Mouse (Mus musculus): ENCODE data around the gene Wars.
A peak's percentile ranks its signal among the peaks of the same experiment; 100 is the strongest.

The Wars gene

DNA sequence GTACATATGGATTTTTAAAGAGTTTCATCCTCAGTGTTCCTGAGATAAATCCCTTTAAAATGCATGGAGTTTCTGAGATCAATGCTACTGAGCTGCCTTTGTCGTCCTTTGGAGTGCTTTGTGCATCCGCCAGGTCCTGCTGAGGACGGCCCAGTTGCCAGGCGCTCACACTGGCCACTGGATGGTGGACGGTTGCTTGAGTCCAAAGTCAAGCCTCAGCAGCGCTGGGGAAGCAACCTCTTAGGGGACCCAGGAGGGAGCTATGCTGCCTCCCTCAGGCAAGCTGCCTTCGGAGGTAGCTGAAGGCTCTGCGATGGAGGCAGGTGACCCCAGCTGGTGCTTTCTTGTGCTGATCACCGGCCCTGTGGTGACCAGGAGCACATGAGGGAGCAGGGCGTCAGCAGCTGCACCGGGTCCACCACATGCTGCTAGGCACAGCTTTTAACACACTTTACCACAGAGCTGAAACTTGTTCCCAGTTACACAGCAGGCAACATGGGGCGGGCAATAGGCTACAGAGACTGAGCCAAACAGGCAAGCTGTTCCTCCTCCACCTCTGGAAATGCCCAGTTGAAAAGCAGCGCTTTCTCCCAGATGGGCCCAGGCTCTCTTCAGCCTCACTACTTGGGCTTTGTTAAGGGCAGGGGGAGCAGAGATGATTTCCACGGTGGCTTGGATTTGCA is 11.8 kb upstream of the Wars start:
- DNase-seq = no peak

- no peak for DNase-seq
Observed at GRCm38 (mm10) chr12:108904276-108904653, 10.3 kb upstream of the Wars start.

GRCm38 (mm10) chr12:108903600-108904275 is 9.8 kb upstream of the Wars start:
- DNase-seq = peak; percentile 48

DNA sequence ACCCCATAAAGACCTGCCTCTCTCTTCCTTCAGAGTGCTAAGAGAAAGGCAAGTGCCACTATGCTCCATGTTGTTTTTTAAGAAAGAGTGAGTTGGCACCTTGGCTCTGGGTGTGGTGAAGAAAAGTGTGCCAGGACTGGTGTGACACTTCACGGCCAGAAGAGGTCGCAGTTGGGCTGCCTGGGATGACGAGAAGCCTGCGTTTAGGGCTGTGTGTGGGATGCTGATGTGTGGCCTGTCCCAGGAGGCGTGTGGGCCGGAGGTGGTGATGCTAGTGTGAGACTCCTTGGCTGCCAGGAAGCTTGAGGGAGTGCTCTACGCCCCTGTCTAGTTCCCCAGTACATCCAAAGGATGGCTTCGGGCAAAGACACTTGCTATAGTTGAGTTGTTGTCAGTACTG is 9.0 kb upstream of the Wars start:
- peak; percentile 51 for DNase-seq

GRCm38 (mm10) chr12:108901346-108901745 is 7.4 kb upstream of the Wars start:
- no peak for DNase-seq

- peak; percentile 18 for DNase-seq
Observed at GRCm38 (mm10) chr12:108896006-108896405, 2.0 kb upstream of the Wars start.

DNA sequence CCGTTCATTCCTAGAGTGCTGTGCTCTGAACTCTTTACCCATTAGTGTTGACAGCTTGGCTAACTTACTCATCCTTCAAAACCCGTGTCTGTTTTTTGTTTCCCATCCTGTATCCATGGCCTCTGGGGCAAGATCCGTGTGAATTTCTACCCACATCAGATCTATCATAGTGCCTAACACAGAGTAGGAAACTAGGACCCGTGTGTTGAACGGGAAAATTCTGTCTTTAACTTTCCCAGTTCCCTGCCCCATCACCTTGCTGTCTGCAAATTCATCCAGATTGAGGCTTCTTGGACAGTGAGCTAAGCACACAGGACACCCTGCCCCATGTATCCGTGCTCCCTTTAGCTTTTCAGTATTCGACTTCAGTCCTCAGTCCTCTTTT is 450 bp upstream of the Wars start:
- DNase-seq = no peak

- no peak for DNase-seq
Observed at GRCm38 (mm10) chr12:108892989-108893714, 822 bp downstream of the Wars start, which contains the start of gene Wdr25. Wdr25 (plus strand) TSS chr12:108893631.

- DNase-seq = no peak
Observed at GRCm38 (mm10) chr12:108888632-108889031, 5.3 kb downstream of the Wars start.

GRCm38 (mm10) chr12:108887077-108887476 is 6.9 kb downstream of the Wars start:
- DNase-seq = no peak

GRCm38 (mm10) chr12:108885906-108886305 is 8.1 kb downstream of the Wars start:
- no peak for DNase-seq

DNA sequence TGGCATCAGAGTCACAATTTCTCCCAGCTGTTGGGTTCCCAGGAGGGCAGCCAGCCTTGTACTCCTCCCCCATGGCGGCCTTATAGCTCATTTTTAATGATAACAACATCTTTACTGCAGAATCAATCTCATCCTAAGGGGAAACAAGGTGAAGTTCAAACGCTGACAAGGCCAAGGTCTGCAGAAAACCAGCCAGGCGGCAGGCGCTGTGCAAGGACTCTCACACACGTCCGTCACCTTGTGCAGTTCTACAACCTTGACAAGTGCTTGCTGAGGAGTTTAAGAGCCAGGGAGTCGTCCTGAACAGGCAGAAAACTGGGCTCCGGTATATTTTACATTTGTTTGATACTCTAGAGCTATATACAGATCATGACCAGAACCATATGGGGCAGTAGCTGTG is 11.2 kb downstream of the Wars start:
- DNase-seq = no peak

GRCm38 (mm10) chr12:108881192-108881591 is 12.8 kb downstream of the Wars start:
- DNase-seq = no peak

DNA sequence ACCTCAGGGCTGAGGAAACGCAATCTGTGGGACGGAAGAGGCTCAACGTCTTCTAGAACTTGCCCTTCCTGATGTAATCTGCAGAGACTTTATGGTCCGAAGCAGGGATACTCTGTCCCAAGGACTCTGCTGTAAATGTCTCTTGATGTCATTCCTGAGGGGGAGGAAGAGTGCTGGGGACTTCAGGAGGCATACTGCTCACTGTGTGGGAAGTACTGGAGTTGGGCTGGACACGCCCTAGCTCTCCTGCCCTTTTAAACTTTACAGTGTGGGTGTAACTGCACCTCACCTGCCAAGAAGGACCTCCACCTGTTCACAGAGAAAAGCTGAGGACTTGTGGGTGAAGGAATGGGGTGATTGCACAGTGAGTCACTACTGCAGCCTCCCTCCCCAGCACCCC is 13.4 kb downstream of the Wars start:
- no peak for DNase-seq

GRCm38 (mm10) chr12:108879138-108879537 is 14.8 kb downstream of the Wars start:
- DNase-seq = no peak

DNA sequence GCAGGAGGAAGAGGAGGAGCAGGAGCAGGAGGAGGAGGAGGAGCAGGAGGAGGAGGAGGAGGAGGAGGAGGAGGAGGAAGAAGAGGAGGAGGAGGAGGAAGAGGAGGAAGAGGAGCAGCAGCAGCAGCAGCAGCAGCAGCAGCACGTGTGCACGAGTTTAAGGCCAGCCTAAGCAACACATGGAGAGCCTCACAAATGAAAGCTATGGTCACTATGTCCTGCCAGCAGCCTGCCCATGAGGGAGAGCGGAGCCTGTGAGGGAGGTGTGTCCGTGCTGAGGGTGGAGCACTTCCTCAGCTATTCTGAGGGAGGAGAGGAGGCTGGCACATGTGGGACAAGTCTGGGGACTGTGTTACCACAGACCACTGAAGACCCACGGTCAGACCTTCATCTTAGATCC is 20.9 kb downstream of the Wars start:
- no peak for DNase-seq

DNA sequence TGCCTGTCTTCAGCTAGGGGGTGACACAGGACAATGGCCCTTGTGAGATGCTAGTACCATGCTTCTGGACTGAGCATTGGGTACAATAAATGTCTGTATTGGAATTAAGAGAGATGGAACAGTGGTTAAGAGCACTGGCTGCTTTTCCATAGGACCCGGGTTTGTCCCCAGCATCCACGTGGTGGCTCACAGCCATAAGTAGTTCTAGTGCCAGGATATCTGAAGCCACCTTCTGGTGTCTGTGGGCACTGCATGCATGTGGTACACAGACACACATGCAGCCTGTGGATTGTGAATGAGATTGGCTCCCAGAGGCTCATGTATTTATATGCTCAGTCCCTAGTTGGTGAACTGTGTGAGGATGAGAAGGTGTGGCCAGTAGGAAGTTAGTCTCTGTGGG is 24.4 kb downstream of the Wars start:
- DNase-seq = peak; percentile 30

GRCm38 (mm10) chr12:108865007-108865494 is 28.9 kb downstream of the Wars start:
- DNase-seq = no peak

DNA sequence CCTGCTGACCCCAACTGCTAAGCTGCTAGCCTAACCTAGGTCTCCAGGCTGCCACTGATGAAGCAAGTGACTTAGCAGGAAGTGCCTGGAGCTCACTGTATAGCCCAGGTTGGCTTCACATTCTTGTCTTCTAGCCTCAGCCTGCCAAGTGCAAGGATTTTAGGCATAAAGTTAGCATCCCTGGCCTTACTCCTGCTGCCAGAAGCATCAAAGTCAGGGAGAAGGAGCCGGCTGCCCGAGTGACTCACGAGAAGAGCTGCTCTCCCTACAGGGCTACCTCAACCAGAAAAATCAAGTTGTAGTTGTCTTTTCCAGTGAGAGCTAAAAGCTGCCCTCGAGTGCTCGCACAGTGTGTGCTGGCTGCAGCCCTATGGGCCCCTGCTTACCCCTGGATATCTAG is 35.5 kb downstream of the Wars start:
- DNase-seq = no peak

DNA sequence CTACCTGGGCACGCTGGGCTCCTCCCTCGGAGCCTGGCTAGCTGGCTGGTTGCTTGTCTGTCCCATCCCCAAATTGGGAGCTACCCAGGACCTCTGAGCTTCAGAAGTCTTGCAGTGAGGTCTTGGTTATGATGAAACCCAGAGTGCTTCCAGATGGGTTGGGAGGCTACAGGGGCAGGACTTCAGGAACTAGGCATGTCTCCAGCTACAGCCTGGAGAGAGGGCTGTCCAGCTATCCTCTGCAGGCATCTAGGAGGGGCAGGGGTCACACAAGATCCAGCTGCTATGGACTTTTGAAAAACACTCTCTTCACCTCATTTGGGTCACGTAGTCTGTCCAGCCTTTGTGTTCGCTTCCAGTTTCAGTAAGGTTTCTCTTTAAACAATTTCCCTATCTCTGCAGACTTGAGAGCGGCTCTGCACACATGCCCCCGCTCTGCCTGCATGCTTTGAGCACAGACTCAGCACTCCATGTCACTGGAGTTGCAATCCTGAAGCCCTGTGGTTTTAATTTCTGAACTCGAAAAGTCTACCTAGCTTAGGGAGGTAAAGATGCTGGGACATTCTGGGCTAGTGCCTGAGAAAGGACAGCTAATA is 36.3 kb downstream of the Wars start:
- DNase-seq = no peak

DNA sequence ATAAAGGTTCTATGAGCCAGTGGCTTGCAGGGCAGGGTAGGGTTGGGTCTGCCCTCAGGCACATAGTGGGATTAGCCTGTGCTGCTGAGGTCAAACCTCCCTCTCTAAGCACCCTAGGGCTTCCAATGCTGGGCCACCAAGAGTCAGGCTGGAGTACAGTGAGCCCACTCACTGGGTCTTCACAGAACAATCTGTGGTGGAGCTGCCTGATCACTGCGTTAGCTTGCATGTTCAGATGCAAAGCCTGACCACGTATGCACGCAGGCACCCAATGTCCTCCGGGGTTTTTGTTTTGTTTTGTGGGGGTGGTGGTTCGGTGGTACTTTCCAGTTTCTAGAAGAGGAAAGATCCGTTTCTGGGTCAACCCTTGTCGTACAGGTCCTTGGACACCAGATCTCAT is 36.9 kb downstream of the Wars start:
- no peak for DNase-seq

DNA sequence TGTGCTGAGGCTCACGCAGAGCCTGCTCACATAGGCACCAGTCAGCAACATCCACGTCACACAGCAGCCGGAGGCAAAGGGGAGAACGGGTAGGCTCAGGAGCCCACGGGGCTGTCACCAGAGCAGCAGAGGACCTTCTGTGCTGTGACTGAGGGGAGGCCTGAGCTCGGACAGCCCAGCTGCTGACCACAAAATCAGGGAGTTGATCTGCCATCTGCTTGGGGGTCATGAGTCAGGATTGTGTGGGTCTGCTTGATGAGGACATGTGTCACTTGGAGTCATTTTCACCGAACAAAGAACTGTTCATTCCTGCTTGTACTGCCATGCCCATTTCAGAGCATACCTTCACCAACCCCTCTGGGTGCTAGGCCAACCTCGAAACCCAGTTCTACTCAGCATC is 37.8 kb downstream of the Wars start:
- DNase-seq = no peak

- no peak for DNase-seq
Observed at GRCm38 (mm10) chr12:108855081-108855480, 38.9 kb downstream of the Wars start.

GRCm38 (mm10) chr12:108852822-108853221 is 41.2 kb downstream of the Wars start:
- DNase-seq = no peak
